Mouse (Mus musculus): ENCODE results near the gene Zfp512b.

Gene Zfp512b

DNA sequence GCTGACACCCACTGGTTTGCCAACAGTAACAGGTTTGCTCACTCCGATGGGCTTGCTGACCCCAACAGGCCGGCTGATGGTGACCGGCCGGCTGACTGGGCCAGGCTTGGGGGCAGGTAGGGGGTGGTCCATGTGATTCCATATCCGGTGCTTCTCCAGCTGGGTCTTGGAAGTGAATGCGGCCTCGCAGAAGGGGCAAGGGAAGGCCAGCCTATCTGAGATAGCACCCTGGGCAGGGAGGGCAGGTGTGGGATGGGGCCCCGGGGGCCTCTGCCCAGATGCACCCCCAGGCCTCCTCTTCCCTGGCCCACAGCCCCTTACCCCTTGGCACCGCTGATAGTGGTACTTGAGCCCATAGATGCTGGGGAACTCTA is 2.9 kb downstream of the Zfp512b start:
- DNase-seq (ENCODE audit: low spot score in 2 of 2) = no peak

DNA sequence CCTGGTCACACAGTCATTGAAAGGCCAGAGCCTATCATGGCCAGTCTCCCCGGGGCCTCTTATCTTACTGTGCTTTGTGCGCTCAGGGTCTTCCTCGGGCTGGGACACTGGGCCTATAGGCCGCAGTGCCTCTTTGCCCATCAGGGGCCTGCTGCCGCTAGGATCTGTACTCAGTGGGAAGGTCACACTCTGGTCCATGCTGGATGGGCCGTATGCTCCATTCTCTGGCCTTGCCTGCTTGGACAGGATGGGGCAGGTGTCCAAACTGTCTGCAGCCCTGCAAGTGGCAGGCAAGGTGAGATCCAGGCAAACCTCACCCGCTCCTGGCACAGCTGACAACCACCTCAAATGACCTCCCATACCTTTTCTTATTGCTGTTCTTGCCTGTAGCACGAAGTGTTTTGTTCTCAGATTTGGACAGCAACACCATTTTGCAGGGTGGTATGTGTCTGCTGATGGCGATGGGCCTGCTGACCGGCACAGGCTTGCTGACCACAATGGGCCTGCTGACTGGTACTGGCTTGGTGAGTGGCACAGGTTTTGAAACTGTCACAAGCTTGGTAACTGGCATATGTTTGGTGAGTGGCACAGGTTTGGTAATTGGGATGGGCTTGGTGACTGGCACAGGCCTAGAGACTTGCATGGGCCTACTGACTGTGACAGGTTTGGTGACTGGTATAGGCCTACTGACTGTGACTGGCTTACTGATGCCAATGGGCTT is 3.4 kb downstream of the Zfp512b start:
- no peak for DNase-seq (ENCODE audit: low spot score in 2 of 2)

DNA sequence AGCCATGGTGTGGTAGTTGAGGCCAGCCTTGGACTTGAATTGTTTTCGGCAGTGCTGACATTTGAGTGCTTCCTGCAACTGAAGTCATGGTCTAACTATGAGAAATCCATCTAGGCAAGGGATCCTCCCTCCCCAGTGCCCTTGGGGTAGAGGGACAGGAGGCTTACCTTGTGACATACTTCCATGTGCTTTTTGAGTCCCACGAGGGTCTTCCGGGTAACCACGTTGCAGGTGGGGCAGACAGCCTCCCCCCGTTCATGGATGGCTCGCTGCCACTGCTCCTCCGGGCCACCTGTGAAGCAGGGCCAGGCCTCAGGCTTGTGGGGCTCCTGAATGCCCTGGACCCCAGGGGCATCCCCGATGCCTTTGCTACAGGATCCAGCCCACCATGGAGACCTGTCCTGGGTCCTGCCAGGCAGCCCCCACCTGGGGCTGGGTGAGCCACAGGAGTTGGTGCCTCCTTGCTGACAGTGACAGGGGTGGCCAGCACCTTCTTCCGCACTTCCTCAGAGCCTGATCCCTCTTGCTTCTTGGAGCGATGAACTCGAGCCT is 4.3 kb downstream of the Zfp512b start:
- DNase-seq (ENCODE audit: low spot score in 2 of 2) = no peak

DNA sequence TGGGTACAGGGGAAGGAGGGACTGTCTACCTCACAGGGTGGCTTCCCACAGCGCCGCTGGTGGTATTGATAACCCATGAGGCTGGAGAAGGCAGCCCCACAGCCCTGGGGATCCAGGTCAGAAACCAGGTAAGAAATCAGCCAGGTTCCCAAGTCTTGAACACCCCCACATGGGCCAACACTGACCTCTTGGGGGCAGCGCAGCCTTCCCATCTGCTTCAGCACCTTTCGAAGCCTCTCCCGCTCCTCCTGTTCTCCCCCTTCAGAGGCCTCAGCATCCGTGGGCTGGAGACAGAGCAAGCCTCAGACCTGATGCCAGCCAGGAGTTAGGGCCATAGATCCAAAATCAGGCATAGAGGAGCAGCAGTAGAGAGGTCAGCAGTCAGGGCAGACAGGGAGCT is 4.8 kb downstream of the Zfp512b start:
- DNase-seq (ENCODE audit: low spot score in 2 of 2) = no peak

DNA sequence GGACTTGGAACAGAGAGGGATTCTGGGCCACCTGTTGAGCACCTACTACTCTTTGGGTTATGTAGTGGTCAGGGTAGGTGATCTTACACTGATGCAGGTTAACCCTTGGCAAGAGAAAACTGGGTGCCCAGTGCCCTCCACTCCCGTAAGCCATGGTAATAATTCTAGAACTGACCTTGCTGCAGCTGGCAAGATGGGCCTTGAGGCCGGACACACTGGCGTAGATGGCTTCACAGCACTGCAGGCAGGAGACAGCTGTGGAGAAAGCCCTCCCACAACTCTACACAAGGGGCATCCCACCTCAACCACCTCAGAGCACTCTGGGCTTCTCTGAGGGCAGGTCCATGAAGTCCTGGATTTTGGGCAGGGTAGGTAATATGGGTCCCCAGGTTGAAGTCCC is 6.5 kb downstream of the Zfp512b start:
- no peak for DNase-seq (ENCODE audit: low spot score in 2 of 2)

DNA sequence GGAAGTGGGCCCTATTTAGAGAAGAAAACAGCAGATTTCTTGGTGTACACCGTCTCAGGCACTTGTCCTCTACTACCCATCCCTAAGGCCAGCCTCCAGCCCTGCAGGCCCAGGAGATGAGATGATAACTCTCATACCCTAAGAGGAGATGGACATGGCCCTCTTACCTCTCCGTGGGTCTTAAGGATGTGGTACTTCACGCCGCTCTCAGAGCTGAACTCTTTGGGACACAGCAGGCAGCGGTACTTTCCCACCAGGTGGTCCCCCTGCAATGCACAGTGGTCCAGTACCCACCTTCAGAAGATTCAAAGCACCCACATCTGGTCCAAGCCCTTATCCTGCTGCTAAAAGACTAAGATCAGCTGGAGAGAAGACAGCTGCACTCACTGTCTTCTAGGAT is 7.1 kb downstream of the Zfp512b start:
- DNase-seq (ENCODE audit: low spot score in 2 of 2) = no peak

DNA sequence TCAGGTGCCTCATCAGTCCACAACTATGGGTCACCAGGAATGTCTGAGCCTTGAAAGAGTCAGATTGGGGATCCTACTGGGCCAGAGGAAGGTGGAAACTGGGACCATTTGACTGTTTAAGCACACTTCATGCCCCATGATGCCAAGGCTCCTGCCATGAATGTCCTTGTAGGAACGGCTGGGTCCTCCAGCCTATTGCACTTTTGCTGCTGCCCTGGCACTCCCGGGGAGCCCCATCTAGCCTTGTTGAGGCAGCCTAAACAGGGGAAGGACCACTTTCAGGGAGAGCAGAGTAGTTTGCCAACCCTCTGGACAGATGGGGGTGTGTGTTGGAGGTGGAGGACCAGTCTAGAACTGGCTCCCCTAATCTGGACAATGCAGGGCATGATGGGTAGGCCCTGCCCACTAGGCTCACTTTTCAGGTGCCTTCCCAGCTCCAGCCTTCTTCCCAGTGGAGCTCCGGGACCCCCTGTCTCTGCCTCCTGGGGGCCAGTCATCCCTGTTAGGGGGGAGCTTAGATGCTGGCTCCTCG is 8.1 kb downstream of the Zfp512b start, which contains the start of gene Uckl1:
Gene Uckl1, minus strand, starts transcription at position 482 of the 532 bp plus-strand sequence.
- DNase-seq (ENCODE audit: low spot score in 2 of 2) = no peak

DNA sequence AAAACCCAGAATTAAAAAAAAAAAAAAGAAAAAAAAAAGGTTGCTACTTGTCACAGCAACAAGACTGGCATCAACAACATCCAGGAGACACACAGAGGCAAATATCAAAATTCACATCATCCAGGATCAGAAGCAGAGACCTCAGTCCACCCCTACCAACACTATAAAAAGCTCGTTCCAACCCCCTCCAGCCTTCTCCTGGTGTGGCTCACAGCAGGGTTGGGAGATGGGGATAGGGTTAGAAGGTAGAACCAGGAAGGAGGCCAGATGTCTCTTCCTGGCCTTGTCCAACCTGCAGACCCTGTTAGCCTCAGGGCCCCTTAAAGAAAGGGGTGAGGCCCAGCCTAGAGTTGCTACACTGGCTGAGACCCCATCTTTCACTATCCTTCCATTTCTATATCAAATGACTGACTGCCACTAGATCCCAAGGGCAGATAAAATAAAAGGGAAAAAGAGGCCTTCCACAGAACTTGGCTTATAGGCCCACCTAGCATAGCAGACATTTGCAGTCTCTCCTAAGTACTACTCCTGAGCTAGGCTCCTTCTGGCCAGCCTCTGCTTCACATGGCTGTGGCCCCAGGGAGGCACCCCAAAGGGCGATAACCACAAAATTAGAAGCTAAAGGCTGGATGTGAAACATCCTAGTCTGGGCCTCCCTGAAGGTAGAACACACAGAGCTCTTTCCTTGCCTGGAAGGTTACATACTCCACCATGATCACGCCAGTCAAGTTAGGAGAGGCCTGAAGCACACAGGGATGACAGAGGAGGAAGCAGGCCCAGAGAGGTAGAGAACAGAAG is 8.9 kb downstream of the Zfp512b start:
- no peak for DNase-seq (ENCODE audit: low spot score in 2 of 2)

DNA sequence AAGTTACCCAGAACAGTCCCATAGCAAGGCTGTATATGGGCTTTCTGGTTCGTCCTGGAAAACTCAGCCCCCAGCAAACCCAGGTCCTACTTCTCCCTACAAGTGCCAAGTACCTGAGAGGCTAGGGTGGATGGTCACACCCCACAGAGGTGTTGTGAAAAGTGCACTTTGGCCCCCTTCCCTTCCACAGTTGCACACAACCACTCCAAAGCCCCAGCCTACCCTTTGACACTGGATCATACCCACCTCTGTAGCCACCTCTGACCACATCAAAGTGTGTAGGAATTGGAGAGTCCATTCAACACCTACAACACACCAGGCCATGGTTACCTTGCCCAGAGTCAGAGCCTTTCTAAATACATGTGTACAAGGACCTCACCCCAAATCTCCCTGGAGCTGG is 9.7 kb downstream of the Zfp512b start:
- DNase-seq (ENCODE audit: low spot score in 2 of 2) = no peak

DNA sequence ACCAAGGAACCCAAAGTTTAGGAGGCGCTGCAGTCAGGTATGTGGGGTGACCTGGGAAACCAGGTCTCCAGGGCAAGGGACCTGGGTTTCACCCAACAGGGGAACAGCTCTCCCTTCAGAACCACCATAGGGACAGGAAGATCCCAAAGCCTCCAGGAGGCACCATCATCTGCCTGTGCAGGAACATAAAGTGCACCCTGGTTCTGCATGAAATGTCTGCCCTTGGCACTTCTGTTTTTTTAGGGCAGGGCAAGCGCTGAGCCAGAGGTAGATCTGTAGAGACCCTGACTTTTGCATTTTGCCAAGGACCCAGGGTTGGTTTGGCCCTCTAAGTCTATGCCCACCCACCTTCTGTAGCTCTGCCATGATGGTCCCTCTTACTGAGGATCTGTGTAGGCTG is 10.2 kb downstream of the Zfp512b start:
- DNase-seq (ENCODE audit: low spot score in 2 of 2) = no peak

DNA sequence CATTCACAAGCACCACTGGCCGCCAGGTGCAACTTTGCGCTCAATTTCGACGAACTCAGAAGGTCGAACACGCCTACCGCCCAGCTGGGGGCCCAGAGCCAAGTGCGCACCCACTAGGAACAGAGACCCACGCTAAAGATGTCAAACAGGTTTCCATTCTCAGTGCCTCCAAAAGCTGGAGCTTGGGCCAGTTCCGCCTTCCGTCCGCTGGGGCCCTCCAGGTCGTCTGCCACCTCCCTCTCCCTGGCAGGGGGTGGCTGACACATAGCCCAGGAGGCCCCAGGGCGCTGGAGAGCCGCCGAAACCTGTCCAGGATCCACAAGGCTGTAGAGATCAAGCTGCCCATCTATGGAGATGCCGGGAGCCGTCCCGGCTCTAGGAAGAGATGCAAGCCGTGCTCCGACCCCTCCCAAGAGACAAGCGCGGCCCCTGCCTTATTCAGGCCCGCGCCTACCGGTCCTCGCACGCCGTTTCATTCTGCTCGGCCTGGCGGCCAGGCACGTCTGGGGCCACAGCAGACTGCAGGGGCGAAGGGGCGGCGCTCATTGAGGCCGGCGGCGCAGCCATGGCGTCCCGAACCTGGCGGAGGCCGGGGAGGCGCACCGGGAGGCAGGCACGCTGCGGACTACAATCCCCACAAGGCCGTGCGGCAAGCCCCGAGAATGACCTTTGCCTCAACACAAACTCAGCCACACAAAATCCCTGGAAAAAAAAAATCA is 11.0 kb downstream of the Zfp512b start:
- peak; percentile 82 to 85 for DNase-seq (ENCODE audit: low spot score in 2 of 2)

DNA sequence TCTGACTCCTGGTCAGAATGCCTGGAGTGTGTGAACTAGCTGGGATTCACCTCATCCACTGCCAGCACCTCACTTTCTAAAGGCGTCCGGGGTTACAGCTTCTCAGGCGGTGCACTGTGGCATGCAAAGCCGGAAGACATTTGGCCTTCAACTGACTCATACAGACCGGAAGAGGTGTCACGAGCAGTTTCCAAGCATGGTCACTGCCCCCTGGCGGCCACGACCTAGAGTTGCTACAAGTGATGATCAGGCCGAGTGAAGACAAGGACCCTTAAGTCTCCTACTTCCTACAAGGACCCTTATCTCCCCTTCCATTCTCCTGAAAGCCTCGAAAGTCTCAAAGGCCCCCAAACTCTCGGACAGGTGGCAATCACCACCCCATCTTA is 11.6 kb downstream of the Zfp512b start:
- DNase-seq (ENCODE audit: low spot score in 2 of 2) = peak; percentile 85 to 89

DNA sequence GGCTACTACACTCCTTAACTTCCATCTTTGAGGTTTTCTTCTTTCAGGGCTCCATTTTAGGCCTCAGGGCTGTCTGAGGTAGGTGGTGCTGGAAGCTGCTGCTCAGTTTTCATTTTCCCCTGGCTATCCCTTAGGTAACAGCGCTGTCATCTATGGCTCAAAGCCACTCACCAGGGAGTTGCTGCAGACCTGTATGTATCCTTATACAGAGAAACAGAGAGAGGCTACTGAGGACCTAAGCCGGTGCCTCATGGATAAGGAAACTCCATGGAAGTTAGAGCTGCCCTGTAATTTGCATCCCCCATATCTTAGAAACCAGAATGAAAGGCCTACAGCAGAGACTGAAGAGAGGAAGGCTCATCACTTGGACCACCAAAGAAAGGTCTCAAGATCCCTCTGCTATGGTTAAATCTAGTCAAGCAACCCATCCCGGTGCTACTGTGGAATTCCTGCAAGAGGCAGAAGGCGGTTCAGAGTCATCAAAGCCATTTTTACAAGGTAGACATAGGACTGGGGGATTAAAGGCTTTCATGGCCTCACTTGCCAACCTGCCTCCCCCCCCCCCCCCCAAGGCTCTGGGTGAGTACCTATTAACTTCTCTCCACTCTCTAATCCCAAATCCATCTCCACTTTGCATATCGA is 12.4 kb downstream of the Zfp512b start:
- no peak for DNase-seq (ENCODE audit: low spot score in 2 of 2)

DNA sequence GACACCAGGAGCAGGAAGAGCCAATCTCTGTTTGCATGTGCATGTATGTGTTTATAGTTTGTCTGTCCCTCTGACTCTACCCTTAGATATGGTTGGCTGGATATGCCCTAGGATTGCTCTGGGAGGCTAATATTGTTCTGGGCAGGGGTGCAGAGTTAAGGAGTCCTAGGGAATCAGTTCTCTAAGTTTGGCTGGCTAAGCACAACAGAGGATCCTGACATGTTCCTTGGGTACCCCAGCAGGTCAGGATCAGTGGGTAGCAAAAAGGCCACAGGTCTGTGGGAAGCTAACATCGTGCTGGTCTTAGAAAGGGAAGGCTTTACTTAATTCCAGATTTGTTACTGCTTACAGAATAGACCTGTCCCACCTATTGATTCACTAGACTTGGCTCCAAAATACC is 12.9 kb downstream of the Zfp512b start:
- no peak for DNase-seq (ENCODE audit: low spot score in 2 of 2)

DNA sequence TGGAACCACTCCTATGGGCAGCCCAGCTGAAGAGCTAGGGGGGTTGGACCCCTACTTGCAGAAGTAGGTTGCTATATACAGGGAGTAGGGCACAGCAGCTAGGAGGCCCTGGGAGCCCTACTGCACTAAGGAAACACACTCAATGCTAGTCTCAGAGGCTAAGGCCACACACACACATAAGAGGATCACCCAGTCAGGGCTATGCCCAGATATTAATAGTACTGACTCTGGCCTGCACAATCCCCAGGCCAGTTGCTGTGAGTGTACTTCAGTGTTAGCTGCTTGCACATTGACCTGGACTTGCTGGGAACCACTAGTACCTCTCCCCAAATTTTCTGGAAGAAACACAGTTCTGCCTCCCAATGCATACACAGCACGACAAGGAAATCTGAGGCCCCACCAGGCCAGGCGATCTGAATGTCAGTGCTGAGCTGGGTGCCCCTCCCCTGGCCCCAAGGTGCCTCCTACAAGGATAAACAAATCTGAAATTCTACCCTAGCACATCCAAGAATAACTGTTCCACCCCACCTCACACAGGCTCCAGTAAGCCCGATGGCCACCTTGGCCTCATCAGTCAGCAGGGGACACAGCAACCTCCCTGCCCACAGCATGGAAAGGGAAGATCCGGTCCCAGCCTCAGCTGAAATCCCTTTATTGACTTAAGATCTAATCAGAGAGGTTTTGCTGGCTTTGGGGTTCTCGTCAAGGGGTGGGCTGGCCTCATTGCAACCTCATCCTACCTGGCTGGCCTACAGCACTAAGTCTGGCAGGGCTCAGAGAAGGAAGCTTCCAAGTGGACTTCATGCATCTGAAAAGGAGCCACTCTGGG is 13.6 kb downstream of the Zfp512b start:
- no peak for DNase-seq (ENCODE audit: low spot score in 2 of 2)

DNA sequence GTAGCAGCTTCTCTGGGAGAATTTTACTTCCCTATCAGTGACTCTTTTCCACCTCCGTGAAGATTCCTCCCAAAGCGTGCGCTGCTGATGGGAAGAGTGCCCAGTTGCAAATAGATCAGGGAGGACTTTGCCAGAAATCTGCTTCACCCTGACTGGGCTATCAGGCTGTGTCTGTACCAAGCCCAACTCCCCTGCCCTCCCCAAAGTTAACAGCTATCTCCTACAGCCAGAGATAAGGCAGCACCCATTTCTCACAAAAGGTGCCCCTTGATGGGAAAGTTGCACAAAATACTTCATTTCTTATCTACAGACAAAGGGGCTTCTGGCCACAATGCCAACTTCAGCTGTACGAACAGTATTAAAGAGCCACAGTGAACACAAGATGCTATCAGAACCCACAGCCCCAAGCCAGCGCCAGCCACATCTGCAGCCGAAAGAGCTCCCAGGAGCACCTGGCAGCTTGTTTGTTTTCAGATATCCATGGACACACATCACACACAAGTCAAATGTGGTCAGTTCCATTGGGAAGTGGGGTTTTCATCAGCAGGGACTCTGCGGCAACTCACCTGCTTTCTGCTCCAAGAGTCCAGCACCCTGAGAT is 14.5 kb downstream of the Zfp512b start:
- DNase-seq (ENCODE audit: low spot score in 2 of 2) = no peak

DNA sequence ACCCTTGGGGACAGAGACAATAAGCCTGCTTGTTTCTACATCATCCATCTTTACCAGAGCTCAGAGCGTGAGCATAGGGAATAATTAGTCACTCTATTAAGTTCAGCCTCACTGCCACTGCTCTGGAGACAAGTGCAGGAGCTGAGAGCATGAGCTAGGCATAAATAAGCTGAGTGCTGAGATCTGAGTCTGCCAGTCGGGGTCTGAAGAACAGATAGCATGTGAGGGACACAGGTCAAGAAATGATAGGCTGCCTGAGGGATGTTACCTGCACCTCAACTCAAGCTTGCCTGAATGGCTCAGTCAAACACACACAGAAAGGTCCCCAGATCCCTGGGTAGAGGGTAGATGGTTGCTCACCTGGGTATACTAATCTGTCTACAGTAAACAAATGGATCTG is 15.5 kb downstream of the Zfp512b start:
- no peak for DNase-seq (ENCODE audit: low spot score in 2 of 2)

DNA sequence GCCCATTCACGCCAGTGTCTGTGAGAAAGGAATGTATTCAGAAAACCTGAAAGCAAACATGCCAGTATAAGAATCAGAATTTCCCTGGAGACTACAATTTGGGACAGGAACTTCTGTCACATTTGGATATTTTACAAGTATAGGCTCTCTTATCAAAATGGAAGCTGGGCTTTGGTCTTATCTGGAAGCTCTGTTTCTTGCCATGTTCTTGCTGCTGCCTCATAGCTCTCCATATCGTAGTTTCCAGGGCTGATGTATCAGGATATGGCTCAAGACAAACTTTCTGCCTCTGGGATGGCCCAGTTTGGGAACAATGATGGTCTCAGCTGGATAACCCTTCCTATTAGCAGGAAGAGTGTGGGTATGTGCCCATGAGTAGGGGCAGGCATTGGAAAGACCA is 16.0 kb downstream of the Zfp512b start:
- no peak for DNase-seq (ENCODE audit: low spot score in 2 of 2)

DNA sequence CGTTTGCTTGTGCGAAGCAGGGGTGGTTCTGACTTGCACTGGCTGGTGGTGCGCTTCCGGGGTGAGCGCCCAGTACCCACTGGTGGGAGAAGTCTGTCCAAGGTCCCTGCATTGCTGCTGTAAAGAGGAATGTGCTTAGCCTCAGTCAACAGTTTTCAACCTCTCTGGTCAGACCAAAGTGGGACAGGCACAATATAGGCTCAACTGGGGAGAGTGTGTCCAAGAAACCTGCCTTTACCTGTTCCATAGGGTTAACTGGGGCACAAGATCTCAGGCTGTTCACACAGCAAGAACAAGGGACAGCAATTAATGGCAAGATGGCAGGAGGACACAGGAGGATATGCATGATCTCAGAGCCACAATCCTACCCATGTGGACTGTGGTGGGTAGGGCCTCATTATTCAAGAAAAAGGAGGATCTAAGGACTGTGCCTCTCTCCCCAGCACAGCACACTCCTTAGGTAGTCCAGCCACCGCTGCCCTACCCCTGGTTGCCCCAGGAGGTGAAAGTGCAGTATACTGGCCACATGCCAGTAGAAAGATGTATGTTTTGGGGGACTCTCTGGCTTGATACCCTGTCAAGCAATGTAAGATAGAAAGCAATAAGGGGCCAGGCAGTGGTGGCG is 17.6 kb downstream of the Zfp512b start:
- DNase-seq (ENCODE audit: low spot score in 2 of 2) = no peak

DNA sequence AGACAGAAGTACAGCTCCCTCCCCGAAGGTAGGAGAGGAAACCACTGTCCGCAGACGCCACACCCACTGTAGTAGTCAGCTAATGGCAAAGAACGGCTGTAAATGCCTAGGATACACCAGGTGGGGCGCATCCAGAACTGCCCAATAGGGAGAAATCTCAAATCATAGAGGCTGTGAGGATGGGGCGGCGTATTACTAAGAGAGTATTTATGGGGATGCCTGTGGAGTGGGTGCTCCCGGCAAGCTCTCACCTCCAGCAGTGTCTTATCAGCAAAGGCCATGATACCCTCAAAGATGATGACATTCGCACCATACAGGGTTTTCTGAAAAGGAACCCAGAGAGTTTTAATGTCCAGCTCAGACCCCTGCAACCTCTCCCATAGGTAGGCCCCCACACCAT is 18.6 kb downstream of the Zfp512b start:
- DNase-seq (ENCODE audit: low spot score in 2 of 2) = no peak

Measured in spleen, postnatal 36 days (tissue).